Mouse (Mus musculus) neural tube, embryonic 15.5 days (tissue): ENCODE results near the gene Trip6. TPM values are rescaled to one million over a fixed set of nuclear protein-coding genes. Genes with fewer than 3 reads are reported as not detected.

ENCODE experiments used
- ATAC-seq: fragments of 200-750 bp; cut with Nextera tagmentation; 2 replicates; pipeline ENCODE4 v1.8.0; 2017; ENCODE audit warnings: mild to moderate bottlenecking, moderate TSS enrichment, moderate library complexity; ENCODE audit not compliant: low FRiP score
- H3K27ac ChIP-seq: fragments of 300-500 bp; sonication (generic); replicated peaks from 2 replicates; pipeline ENCODE4 v1.5.1; 2015; ENCODE audit warnings: mild to moderate bottlenecking, inconsistent platforms
- H3K27me3 ChIP-seq: fragments of 300-500 bp; sonication (generic); replicated peaks from 2 replicates; pipeline ENCODE4 v1.6.1; 2015; ENCODE audit warnings: inconsistent platforms
- H3K36me3 ChIP-seq: fragments of 300-500 bp; sonication (generic); 2 replicates; pipeline ENCODE4 v1.6.1; 2015; ENCODE audit warnings: inconsistent platforms
- H3K4me1 ChIP-seq: fragments of 300-500 bp; sonication (generic); 2 replicates; pipeline ENCODE4 v1.6.1; 2015; ENCODE audit warnings: inconsistent platforms
- H3K4me2 ChIP-seq: fragments of 300-500 bp; sonication (generic); 2 replicates; pipeline ENCODE4 v1.6.1; 2015; ENCODE audit warnings: inconsistent platforms, mild to moderate bottlenecking, moderate library complexity
- H3K4me3 ChIP-seq: fragments of 300-500 bp; sonication (generic); replicated peaks from 2 replicates; pipeline ENCODE4 v1.5.1; 2015; ENCODE audit warnings: mild to moderate bottlenecking, inconsistent platforms
- H3K9ac ChIP-seq: fragments of 300-500 bp; sonication (generic); replicated peaks from 2 replicates; pipeline ENCODE4 v1.6.1; 2015; ENCODE audit warnings: mild to moderate bottlenecking, inconsistent platforms
- H3K9me3 ChIP-seq: fragments of 300-500 bp; sonication (generic); replicated peaks from 2 replicates; pipeline ENCODE4 v1.6.1; 2016; ENCODE audit warnings: inconsistent platforms
- WGBS: fragments of 180-500 bp; shearing (Covaris S2); methylation state at CpG from one replicate; pipeline ENCODE4 v1.1.7; 2015; ENCODE audit warnings: mixed read lengths; 5-methylcytosine and 5-hydroxymethylcytosine counted together
- polyA plus RNA-seq: library from polyadenylated mRNA; unstranded; fragments of >200 nt; fragmentation: Nextera tagmentation; extraction: Ambion mirVana; gene quantifications from 2 replicates; pipeline ENCODE4 v1.2.1, GENCODE M21; 2015

The Trip6 gene
- polyA plus RNA-seq: 14.0 and 26.0 TPM in 2 replicates

- H3K9ac ChIP-seq: peak within 1 kb of the TSS; percentile 46
- 18% methylated on average over 30 of the region's 30 CpGs for WGBS
- H3K4me3 ChIP-seq: peak within 1 kb of the TSS; percentile 38
- peak within 1 kb of the TSS; percentile 73 for H3K27ac ChIP-seq
- peak within 1 kb of the TSS; percentile 56 for H3K4me2 ChIP-seq
- ATAC-seq: peak; percentile 70
- H3K36me3 ChIP-seq: peaks cover 33% of the 10 kb centered on the region
- H3K27me3 ChIP-seq: no peaks in the 10 kb centered on the region
- H3K9me3 ChIP-seq: no peaks in the 10 kb centered on the region
- H3K4me1 ChIP-seq: peaks cover 26% of the 10 kb centered on the region
Measured at GRCm38 (mm10) chr5:137314193-137315083, at the start of gene Trip6. Gene Trip6, minus strand, starts transcription at chr5:137314404.

- Histone ChIP-seq H3K4me3 (no peak overlapping the region), H3K9me3 (no peaks in the 10 kb centered on the region), H3K9ac (no peak overlapping the region), H3K27me3 (no peaks in the 10 kb centered on the region), H3K4me2 (no peak overlapping the region), H3K36me3 (no peaks in the 10 kb centered on the region), H3K4me1 (no peaks in the 10 kb centered on the region), H3K27ac (no peak overlapping the region)
- WGBS: 49% methylated on average over 7 of the region's 7 CpGs
- no peak for ATAC-seq
Measured at GRCm38 (mm10) chr5:137358382-137358781, 44.2 kb upstream of the Trip6 start.

GRCm38 (mm10) chr5:137354091-137354490 lies 39.9 kb upstream of the Trip6 start:
- no peak overlapping the region for H3K4me3 ChIP-seq
- H3K4me2 ChIP-seq: no peak overlapping the region
- H3K4me1 ChIP-seq: peaks cover 33% of the 10 kb centered on the region
- no peaks in the 10 kb centered on the region for H3K36me3 ChIP-seq
- no peak for ATAC-seq
- H3K9me3 ChIP-seq: no peaks in the 10 kb centered on the region
- no peak overlapping the region for H3K9ac ChIP-seq
- WGBS: 92% methylated on average over 17 of the region's 17 CpGs
- H3K27me3 ChIP-seq: peaks cover 20% of the 10 kb centered on the region
- no peak overlapping the region for H3K27ac ChIP-seq

- peak overlapping the region; percentile 94 for H3K4me2 ChIP-seq
- H3K4me3 ChIP-seq: peak overlapping the region; percentile 54
- peaks cover 26% of the 10 kb centered on the region for H3K27me3 ChIP-seq
- H3K4me1 ChIP-seq: peaks cover 43% of the 10 kb centered on the region
- H3K27ac ChIP-seq: no peak overlapping the region
- no peaks in the 10 kb centered on the region for H3K36me3 ChIP-seq
- WGBS: 26% methylated on average over 16 of the region's 16 CpGs
- no peaks in the 10 kb centered on the region for H3K9me3 ChIP-seq
- no peak for ATAC-seq
- no peak overlapping the region for H3K9ac ChIP-seq
Measured at GRCm38 (mm10) chr5:137352011-137352975, 38.1 kb upstream of the Trip6 start.

- Histone ChIP-seq H3K9ac (peak overlapping the region; percentile 68), H3K4me3 (peak overlapping the region; percentile 54), H3K4me1 (peaks cover 43% of the 10 kb centered on the region), H3K36me3 (no peaks in the 10 kb centered on the region), H3K9me3 (no peaks in the 10 kb centered on the region), H3K27ac (peak overlapping the region; percentile 15; the same call in 1 of the 2 replicates), H3K27me3 (peaks cover 26% of the 10 kb centered on the region), H3K4me2 (peak overlapping the region; percentile 94)
- ATAC-seq: no peak
- 13% methylated on average over 4 of the region's 4 CpGs for WGBS
Measured at GRCm38 (mm10) chr5:137351394-137351793, 37.2 kb upstream of the Trip6 start.

GRCm38 (mm10) chr5:137351058-137351380 lies 36.8 kb upstream of the Trip6 start:
- Histone ChIP-seq H3K4me1 (peaks cover 43% of the 10 kb centered on the region), H3K27me3 (peaks cover 26% of the 10 kb centered on the region), H3K9me3 (no peaks in the 10 kb centered on the region), H3K27ac (peak overlapping the region; percentile 15; the same call in 1 of the 2 replicates), H3K36me3 (no peaks in the 10 kb centered on the region), H3K4me3 (peak overlapping the region; percentile 54), H3K4me2 (peak overlapping the region; percentile 94), H3K9ac (peak overlapping the region; percentile 68)
- 4% methylated on average over 7 of the region's 8 CpGs for WGBS
- no peak for ATAC-seq

GRCm38 (mm10) chr5:137350205-137351057 lies 36.2 kb upstream of the Trip6 start:
- ATAC-seq: peak; percentile 76
- Histone ChIP-seq H3K4me2 (peak overlapping the region; percentile 94), H3K4me1 (peaks cover 43% of the 10 kb centered on the region), H3K9ac (peak overlapping the region; percentile 68), H3K27me3 (peaks cover 26% of the 10 kb centered on the region), H3K27ac (peak overlapping the region; percentile 79), H3K9me3 (no peaks in the 10 kb centered on the region), H3K36me3 (no peaks in the 10 kb centered on the region), H3K4me3 (peak overlapping the region; percentile 54)
- under 1% methylated on average over 55 of the region's 55 CpGs for WGBS

GRCm38 (mm10) chr5:137349384-137350204 lies 35.4 kb upstream of the Trip6 start, which contains the start of gene Ephb4:
Gene Ephb4, plus strand, starts transcription at chr5:137350109.
- Histone ChIP-seq H3K4me2 (peak within 1 kb of the TSS; percentile 94), H3K9me3 (no peaks in the 10 kb centered on the region), H3K9ac (peak within 1 kb of the TSS; percentile 68), H3K27me3 (peaks cover 26% of the 10 kb centered on the region), H3K4me3 (peak within 1 kb of the TSS; percentile 54), H3K4me1 (peaks cover 43% of the 10 kb centered on the region), H3K27ac (peak within 1 kb of the TSS; percentile 79), H3K36me3 (no peaks in the 10 kb centered on the region)
- ATAC-seq: peak; percentile 91
- 1% methylated on average over 32 of the region's 32 CpGs for WGBS

- WGBS: under 1% methylated on average over 33 of the region's 33 CpGs
- Histone ChIP-seq H3K27ac (peak overlapping the region; percentile 70), H3K36me3 (no peaks in the 10 kb centered on the region), H3K4me1 (peaks cover 43% of the 10 kb centered on the region), H3K9ac (peak overlapping the region; percentile 68), H3K27me3 (peaks cover 26% of the 10 kb centered on the region), H3K4me3 (peak overlapping the region; percentile 54), H3K9me3 (no peaks in the 10 kb centered on the region), H3K4me2 (peak overlapping the region; percentile 94)
- no peak for ATAC-seq
Measured at GRCm38 (mm10) chr5:137348482-137349383, 34.5 kb upstream of the Trip6 start.
